Mouse (Mus musculus): Measurements from ENCODE around the gene Macrod2. TPM values are rescaled to one million over a fixed set of nuclear protein-coding genes. Genes with fewer than 3 reads are reported as not detected.

The Macrod2 gene
- total RNA-seq, 1 experiment from 2014 or later, result not detected

DNA sequence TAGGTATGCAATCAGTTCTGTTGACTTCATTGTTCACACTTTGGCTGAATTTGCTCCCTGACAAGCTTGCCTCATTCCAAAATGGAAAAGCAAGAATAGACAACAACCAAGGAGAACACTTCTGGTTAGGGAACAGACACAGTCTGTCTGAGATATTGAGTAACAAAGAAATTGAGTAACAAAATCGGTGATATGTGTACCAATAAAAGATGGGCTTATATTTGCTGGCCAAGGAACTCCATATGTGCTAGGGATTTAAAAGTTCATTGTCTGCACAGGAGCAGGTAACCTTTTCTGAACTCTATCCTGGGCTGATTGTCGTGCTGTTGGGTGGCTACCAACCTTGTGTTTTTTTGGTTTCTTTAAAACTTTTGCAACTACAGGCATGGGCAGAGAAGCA, 817.2 kb downstream of the Macrod2 start:
- ATAC-seq (ENCODE audit: extremely low read depth, insufficient number of reproducible peaks, low FRiP score, poor library complexity, severe bottlenecking), result no peak

DNA sequence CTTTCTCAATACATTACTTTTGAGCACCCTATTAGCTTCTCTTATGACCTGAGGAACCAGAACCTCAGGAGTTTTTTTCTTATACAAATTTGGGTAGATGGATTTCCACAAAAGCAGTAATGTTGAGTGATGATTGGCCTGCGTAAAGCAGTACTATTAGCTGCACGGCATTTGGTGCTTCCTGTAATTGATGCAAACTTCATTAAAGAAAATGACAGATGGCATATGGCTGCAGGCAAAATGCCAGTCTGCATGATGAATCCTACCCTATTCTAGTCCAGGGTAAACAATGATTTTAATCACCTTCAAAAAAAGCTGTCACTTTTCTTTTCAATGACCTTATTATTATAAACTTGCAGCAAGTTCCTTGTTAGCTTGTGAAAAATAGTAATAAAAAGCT, 822.4 kb downstream of the Macrod2 start:
- ATAC-seq (ENCODE audit: extremely low read depth, insufficient number of reproducible peaks, low FRiP score, poor library complexity, severe bottlenecking), result no peak

DNA sequence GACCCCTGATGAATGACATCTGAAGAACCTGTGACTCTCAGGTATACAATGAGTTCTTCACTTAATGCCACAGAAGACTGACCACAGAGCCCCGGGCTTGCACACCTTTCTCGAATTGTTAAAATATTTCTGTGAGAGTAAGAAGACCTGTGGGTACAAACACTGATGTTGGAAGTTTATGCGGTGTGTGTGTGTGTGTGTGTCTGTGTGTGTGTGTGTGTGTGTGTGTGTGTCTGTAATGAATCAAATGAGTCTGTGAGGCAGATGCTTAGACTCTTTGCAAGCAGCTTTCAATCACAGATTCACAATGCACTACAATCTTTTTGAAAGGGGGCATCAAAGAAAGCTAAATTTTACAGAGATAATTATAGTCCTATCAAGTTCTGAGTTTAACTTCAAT, 822.8 kb downstream of the Macrod2 start:
- no peak for ATAC-seq (ENCODE audit: extremely low read depth, insufficient number of reproducible peaks, low FRiP score, poor library complexity, severe bottlenecking)

DNA sequence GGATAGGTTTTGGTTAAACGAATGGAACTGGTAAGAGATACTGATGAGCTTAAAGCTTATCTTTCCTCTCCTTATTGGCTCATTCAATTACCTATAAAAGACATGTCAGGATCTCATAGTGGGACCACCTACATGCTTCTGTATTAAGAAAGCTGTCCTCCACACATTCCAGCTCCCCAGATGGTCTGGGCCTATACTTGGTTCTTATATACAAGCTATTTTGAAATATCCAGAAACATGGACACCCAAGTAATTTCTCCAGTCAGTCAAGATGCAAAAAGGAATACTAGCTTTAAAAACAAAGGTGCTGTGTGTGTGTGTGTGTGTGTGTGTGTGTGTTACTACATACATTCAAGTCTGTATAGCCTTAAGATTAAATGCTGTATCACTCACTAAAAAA, 833.7 kb downstream of the Macrod2 start:
- no peak for ATAC-seq (ENCODE audit: extremely low read depth, insufficient number of reproducible peaks, low FRiP score, poor library complexity, severe bottlenecking)

DNA sequence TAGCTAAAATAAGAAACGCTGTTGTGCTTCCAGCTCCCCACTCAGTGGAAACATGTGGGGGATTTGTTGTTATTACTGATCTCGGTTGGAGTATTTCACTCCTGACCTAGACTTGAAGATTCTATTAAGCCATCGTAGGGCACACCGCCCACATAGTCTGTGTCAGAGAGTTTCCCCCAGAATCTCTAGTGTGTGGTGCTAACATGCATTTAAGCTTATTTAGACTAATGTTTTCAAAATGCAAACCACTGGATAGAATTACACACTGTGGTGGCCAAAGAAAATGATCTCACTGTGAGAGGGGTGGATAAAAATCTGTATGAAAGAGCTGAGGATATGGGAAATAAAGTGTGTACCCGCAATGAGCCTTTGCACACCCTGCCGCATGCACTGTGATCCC, 834.7 kb downstream of the Macrod2 start:
- ATAC-seq (ENCODE audit: extremely low read depth, insufficient number of reproducible peaks, low FRiP score, poor library complexity, severe bottlenecking), result no peak

DNA sequence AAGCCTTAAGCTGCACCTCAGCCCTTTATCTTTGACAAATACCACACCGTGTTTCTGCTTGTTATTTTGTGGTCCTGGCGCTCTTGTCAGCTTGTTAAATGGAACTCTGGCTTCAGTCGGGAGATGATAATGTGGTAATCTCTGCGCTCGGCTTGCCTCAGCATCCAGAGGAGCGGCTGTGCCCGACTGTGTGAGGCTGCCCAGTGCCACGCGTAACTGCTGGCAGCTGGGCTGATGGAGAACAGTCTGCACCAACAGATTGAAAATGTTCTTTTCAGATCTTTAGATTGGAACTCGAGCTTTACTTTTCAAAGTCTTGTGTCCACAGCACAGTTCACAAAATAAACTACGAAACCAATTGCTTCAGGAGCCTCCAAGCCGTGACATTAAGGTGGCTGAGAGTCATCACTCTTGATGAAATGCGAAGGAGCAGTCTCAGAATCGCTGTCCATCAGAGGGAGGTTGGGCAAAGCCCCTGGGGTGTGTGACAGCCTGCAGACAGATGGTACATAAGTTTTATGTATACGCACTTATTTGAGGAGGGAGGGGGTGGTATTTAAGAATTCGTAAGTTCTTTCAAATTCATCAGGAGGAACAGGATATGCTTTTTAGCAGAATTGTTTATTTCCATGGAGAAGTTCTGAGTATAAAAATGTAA, 836.0 kb downstream of the Macrod2 start:
- no peak for ATAC-seq (ENCODE audit: extremely low read depth, insufficient number of reproducible peaks, low FRiP score, poor library complexity, severe bottlenecking)

DNA sequence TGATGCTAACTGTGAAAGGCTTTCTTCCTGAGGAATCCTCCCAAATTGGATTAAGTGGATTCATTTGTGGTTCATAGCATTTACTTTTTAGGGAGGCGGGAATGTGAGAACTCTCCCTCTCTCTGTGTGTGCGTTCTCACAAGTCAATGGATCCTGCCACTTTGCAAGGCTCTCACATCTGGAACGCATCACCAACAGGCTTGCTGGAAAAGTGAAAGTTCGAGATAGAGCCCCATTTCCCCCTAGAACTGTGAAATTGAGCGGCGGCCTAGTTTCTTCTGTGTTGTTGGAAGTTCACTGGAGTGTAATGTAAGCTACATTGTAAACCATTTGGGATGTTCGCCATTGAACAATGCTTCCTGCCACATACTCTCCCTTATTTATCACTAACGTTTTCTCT, 839.2 kb downstream of the Macrod2 start:
- no peak for ATAC-seq (ENCODE audit: extremely low read depth, insufficient number of reproducible peaks, low FRiP score, poor library complexity, severe bottlenecking)

DNA sequence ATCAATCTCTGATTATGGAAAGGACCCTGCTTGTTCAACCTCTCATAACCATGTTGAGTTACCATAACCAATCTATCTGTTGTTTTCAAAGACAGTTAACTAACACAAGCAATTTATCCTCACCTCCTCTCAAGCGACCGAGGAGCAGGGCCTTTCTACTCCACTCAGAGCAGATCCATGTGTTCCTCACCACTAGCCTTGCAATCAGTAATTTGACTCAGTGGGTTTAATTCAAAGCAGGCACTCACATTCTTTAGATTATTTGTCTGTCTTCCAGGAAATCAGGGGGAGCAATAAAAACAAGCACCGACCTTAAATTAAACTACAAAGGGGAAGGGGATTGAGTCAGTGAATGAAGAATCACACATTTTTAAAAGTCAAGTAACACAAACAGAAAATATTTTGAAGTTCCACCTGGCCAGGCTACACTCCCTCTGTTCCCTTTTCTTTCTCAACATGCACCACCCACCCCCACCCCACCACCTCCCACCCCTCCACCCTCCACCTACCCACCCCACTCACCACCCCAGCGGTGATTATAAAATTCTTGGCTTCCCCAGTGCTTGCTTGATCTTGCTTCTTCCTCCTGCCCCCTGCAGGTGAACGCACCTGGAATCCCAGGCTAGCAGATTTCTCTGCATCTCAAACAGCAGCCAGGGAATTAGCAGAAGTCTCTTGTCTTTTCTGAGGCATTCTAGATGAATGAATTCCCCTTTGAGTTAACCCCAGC, 839.8 kb downstream of the Macrod2 start:
- ATAC-seq (ENCODE audit: extremely low read depth, insufficient number of reproducible peaks, low FRiP score, poor library complexity, severe bottlenecking), result no peak

DNA sequence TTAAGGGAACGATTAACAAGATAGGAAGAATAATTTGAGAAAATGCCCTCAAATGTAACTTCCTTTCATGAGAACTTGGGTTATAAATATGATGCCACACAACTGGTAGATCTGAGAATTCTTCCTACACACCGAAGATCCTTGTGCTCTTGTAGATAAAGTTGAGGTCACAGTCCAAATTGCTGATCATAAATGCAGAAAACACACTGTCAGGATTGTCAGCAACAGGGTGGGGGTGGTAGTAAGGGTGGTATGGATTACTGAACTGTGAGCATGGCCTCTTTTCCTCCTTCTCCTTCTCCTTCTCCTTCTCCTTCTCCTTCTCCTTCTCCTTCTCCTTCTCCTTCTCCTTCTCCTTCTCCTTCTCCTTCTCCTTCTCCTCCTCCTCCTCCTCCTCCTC, 852.6 kb downstream of the Macrod2 start:
- ATAC-seq (ENCODE audit: extremely low read depth, insufficient number of reproducible peaks, low FRiP score, poor library complexity, severe bottlenecking), result no peak

DNA sequence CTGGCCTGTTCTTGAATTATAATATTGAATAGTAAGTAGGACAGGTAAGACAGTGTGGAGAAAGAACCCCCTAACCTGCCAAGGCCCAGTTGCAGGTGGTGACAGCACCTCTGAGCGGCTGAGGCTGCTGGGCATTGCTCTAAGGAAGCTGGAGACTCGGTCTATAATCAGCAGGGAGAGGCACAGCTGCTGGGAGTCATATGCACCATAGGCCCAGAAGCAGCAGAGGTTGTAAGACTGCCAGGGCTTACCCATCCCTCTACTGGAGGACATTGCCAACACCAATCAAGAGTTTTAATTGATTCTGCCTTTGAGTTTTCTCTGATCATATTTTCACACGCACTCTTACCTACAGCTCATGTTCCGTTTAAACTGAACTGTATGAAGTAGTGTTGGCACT, 869.5 kb downstream of the Macrod2 start:
- ATAC-seq (ENCODE audit: extremely low read depth, insufficient number of reproducible peaks, low FRiP score, poor library complexity, severe bottlenecking), result no peak

DNA sequence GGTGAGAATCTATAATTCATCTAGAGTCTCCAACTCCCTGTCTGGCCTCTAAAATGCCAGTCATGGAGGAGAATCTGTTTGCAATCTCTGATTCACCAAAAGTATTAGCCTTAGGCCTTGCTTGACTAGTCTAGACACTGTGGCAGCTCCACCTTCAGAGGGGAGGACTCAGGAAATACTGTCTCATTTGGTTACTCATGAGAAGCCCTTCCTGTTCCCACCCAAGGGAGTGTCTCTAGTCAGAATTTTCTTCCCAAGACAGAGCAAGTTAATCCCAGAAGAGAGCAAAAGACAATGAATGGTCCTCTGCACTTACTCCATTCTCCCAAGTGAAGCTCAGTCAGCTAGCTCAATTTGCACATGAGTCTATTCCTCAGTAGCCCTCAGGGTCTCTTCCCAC, 871.5 kb downstream of the Macrod2 start:
- ATAC-seq (ENCODE audit: extremely low read depth, insufficient number of reproducible peaks, low FRiP score, poor library complexity, severe bottlenecking), result no peak

DNA sequence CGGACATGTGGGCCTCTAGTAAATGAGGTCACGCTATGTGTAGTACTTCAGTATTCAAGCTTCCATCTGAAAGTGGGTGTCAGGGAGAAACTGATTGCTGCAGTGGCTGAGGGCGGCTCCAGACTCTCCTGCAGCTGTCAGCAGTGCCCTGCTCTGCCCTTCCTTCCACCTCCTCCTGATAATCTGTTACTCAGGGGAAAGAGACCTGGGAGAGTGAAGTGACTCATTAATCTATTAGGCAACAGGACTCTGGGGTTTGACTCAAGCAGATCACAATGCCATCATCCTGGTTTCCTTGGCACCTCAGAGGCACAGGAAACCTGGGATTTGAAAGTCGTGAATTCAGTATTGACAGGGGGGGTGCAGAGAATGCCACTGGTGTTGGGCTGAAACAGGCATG, 876.4 kb downstream of the Macrod2 start:
- ATAC-seq (ENCODE audit: extremely low read depth, insufficient number of reproducible peaks, low FRiP score, poor library complexity, severe bottlenecking), result no peak

DNA sequence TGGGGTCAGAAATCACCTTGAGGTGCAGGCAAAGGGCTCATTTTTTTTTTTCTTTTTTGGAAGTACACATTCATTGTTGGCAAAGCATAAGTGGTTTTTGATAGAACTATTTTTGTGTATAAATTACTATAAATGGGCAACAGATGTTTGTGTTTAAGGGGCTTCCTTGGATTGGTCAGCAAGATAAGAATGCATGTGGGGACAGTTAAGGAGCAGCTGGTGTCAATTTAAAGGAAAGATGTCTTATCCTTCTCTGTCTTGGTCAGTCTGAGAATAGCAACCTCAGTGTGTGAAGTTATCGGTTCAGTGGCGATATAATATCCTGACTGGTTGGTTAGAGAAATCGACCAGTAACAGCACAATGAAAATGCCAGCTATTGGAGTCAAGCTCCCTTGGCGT, 877.9 kb downstream of the Macrod2 start:
- no peak for ATAC-seq (ENCODE audit: extremely low read depth, insufficient number of reproducible peaks, low FRiP score, poor library complexity, severe bottlenecking)

DNA sequence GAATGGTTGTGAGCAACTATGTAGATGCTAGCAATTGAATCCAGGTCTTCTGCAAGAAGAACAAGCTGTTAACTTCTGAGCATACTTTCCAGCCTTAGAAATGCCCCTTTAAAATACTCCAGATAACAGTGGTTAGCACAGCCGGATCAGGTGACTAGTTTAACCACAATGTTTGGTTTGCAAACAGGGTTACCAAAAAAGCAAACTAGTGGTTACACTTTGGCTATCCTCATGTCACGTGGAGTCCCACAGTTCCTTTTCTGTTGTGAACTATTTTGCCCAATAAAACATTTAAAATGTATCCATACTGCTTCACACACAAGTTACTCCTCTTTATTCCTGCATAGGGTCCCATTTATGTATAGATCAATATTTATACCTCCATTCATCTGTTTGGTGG, 879.2 kb downstream of the Macrod2 start:
- no peak for ATAC-seq (ENCODE audit: extremely low read depth, insufficient number of reproducible peaks, low FRiP score, poor library complexity, severe bottlenecking)

DNA sequence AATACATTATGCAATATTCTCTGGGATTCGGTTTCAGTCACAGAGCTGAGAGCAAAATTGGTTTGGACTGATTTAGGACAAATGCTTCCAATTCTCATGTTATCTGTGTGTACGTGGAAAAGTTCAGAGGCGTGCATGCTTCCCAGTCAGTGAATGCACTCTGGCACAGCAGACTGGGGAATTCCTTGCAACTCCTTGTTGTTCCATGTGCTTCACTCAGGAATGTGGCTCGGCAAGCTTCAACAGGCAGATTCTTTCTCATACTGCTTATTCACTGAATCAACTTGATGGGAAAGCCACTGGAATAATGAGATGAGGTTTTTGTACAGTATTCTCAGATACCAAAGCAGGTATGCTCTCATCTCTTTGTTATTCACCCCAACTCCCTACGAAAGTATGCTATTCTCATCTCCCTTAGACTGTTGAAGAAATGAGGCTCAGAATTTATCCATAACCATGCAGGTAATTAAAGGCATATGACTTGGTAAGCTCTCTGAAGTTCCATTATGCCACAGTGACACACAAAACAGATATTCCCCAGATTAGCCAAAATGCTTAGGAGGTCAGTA, 884.1 kb downstream of the Macrod2 start:
- no peak for ATAC-seq (ENCODE audit: extremely low read depth, insufficient number of reproducible peaks, low FRiP score, poor library complexity, severe bottlenecking)

DNA sequence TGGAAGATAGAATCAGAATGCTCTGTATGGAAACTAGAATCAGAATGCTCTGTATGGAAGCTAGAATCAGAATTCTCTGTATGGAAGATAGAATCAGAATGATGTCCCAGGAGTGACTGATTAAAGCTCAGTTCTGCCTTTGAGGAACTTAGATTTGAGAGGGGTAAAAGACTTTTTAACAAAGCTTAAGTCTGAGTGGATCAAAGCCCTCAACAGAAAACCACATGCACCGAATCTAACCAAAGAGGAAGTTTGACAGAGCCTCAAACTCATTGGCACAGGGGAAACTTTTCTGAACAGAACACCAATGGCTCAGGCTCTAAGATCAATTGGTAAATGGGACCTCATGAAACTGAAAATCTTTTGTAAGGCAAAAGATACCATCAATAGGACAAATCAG, 885.7 kb downstream of the Macrod2 start:
- ATAC-seq (ENCODE audit: extremely low read depth, insufficient number of reproducible peaks, low FRiP score, poor library complexity, severe bottlenecking), result no peak

DNA sequence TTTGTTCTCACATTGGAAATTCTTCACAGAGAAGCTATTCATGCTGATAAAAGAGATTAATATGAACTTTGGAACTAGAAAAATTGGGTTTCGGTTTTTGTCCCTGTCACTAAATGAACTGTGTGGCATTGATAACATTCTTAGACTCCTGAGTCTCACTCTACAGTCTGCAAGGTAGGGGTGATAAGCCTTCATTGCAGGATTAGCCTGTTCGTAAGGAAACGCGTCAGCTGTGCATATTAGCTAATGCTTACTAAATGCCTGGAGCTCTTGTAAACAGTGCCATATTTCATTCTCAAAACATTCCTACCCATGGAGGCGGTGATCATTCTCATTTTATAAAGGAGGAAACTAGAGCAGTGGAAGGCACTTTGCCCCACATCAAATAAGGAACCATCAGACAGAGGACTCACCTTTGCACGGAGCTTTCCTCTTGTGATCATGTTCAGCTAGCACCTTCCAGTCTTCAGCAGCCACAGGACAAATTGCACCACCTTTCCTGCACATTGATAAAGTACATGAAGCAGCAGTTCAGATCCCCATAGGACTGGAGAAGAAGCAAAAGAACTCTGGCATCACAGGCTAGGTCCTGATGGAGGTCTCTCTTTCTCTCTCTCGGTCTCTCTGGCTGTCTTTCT, 891.1 kb downstream of the Macrod2 start:
- no peak for ATAC-seq (ENCODE audit: extremely low read depth, insufficient number of reproducible peaks, low FRiP score, poor library complexity, severe bottlenecking)

DNA sequence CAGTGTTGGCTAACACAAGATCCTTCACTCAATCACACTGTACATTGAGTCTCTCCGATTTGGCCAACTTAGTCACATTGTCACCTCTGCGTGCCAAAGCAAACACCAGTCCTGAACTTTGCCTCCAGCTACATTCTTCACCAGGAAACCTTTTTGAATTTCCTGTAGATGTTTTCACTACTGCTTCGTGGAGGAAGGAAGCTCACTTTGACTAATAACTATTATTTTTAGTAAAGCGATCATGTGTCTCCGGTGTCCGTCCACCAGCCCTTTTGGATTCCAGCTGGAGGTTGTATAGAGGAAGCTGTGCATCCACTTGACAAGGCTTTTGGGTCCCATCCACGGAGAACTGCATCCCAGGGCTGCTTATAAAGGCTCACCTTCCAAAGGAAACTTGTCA, 893.4 kb downstream of the Macrod2 start:
- ATAC-seq (ENCODE audit: extremely low read depth, insufficient number of reproducible peaks, low FRiP score, poor library complexity, severe bottlenecking), result no peak

DNA sequence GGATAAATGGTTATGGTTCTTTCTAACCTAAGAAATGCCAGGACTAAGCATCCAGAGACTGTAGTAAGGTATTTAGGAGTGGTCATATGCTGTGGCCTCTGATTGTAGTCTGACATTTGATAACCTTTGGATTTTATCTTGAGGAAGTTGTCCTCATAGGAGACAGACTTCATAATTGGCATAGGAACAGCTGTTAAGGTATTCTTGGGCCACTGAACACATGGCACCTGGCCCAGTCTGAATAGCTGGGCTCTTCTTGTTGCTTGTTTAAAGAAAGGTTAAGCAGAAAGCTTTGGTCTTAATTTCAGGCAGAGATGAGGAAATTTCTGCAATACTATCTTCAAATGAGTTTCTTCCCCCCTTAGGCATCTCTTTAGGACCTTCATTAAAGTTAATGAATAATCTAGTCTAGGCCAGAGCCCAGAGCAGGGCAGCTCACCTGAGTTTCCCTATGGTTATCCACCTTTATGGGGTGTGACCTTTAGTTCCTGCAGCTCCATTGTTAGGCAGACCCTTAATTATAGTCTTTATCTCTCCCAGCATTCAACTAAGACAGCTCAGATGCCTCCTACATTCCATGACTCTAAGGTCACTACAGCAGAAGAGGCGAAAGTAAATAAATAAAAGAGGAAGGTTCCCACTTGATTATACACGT, 894.1 kb downstream of the Macrod2 start:
- no peak for ATAC-seq (ENCODE audit: extremely low read depth, insufficient number of reproducible peaks, low FRiP score, poor library complexity, severe bottlenecking)

DNA sequence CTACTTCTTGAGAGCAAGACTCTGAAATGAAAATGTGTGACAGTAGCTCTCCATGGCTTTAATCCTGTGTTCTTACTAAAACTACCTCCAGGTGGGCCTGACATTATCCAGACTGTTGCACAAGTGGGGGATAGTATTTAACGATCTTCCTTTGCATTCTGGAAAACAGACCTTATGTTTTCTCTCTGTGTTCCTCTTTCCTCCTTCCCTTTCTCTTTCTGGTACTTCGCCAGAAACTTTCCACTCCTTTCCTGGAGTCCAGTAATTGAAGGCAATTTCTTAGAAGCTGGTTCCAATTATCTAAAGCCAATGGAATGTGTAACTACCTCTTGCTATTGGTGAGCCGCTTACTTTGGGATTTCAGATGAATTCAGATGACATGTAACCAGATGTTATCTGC, 897.7 kb downstream of the Macrod2 start:
- no peak for ATAC-seq (ENCODE audit: extremely low read depth, insufficient number of reproducible peaks, low FRiP score, poor library complexity, severe bottlenecking)
